Mouse (Mus musculus): Measurements from ENCODE around the gene Cdkn2d.
"Not testable (repeated sequence)": the region's sequence is repeated elsewhere in the genome, so short reads cannot be mapped to it uniquely, and the experiment has no call there.

The Cdkn2d gene

DNA sequence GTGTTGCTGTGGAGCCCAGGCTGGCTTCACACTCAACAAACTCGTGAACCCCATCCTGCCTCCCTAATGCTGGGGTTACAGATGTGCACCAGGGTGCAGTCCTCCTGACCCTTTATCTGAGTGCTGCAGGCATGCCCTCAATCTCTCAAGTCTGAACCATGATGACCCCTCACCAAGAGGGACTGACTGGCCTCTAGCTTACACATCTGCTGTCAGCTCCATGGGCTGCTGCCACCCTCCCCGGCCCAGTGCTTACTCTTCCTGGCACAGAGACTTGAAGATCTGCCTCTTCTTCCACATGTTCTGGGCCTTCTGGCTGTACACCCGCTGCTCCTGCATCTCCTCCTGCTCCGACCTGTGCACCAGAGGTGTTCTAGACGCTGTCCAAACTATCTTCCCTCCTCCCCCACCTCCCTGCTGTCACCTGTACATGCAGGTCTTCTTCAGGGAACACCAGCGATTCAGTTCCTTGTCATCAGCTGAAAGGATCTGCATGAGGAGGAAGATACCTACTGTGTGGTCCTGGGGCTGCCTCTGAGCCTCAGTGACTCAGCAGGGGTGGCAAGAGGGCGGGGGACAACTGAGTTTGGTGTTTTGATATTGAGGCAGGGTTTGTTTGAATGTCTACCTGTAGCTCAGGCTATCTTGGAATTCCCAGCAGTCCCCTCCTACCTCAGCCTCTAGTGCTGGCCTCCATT, 16.0 kb downstream of the Cdkn2d start:
- no peak for DNase-seq (ENCODE audit: low spot score)

- DNase-seq (ENCODE audit: low spot score) = no peak
Measured at GRCm38 (mm10) chr9:21274336-21274735, 16.9 kb downstream of the Cdkn2d start.

DNA sequence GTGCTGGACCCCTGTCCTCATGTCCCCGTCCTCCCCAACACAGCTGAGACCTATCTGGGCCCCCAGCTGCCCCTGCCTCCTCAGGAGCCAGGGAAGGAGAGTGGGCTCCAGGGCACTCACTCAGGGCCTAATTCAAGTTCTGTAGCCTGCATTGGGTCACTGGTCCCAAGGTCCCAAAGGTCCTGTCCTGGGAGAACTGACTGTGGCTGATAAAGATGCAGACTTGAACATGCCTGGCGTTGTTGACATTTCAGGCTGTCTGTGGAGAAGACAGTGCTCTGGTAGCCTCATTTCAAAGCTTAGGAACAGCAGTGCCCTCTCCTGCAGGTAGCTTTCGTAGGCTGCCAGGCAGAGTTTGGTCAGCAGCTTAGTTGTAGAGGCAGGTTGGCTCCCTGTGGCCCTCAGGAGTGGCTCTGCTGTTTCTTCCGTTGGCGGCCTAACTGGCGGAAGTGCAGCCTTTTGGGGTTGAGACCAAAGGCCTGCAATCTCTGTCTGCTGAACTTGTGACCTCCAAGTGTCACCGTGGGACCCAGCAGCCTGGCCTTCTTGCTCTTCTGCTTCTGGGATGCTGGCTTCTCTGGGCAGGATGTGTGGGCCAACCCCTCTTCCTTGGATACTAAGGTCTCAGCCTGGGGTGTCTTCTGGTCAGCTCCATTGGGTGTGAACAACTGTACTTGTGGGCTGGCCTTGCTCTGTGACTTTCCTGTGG, 17.5 kb downstream of the Cdkn2d start:
- no peak for DNase-seq (ENCODE audit: low spot score)

DNA sequence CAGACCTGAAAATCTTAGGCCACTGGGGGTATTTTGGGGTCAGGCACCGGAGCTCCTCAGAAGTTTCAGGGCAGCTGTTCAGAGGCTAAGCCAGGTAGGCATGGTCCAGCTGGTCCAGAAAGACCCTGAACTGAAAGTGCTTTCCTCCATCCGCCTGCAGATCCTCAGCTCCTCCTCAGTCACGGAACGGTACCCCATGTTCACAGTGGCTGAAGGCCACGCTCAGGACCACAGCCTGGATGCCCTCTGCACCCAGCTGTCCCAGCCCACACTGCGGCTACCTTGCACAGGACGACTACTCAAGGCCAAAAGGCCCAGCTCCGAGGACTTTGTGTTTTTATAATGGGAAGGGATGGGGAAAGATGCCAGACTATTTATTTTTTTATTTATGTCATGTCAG, 18.1 kb downstream of the Cdkn2d start:
- no peak for DNase-seq (ENCODE audit: low spot score)

- no peak for DNase-seq (ENCODE audit: low spot score)
Measured at GRCm38 (mm10) chr9:21272391-21272790, 18.8 kb downstream of the Cdkn2d start.

- DNase-seq (ENCODE audit: low spot score) = not testable (repeated sequence)
Measured at GRCm38 (mm10) chr9:21269590-21269989, 21.6 kb downstream of the Cdkn2d start.

GRCm38 (mm10) chr9:21268305-21268704, 22.9 kb downstream of the Cdkn2d start:
- DNase-seq (ENCODE audit: low spot score) = no peak

DNA sequence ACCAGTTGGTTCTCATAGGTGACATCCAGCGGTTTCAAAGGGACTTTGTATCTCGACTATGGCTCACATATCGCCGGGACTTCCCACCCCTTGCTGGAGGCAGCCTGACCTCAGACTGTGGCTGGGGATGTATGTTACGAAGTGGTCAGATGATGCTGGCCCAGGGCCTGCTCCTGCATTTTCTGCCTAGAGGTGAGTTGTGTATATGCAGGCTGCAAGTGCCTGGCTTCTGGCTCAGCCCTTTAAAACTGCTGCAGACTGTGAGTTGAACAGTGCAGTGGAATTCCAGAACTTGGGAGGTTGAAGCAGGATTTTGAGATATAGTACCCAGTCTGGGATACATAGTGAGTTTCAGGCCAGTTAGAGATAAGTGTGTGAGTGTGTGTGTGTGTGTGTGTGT, 24.3 kb downstream of the Cdkn2d start:
- DNase-seq (ENCODE audit: low spot score) = no peak

DNA sequence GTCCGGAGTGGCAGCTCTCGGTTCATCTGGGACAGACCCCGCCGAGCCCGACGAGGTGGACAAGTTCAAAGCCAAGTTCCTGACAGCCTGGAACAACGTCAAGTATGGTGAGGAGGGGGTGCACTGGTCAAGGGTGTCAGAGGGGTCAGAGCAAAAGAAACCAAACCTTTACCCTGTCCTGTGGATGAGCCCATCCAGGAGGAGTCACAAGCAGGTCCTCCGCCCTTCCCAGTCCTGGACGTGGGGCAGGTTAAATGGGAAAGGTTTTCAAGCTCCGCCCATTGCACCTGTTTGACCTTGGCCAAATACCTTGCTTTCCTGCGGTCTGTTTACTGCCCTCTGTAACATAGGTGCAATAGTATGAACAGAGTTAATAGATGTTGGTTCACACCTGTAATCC, 25.6 kb downstream of the Cdkn2d start:
- no peak for DNase-seq (ENCODE audit: low spot score)

GRCm38 (mm10) chr9:21265000-21265561, 26.1 kb downstream of the Cdkn2d start, which contains the start of gene Atg4d:
Atg4d (plus strand) TSS chr9:21265293.
- DNase-seq (ENCODE audit: low spot score) = peak; percentile 99

DNA sequence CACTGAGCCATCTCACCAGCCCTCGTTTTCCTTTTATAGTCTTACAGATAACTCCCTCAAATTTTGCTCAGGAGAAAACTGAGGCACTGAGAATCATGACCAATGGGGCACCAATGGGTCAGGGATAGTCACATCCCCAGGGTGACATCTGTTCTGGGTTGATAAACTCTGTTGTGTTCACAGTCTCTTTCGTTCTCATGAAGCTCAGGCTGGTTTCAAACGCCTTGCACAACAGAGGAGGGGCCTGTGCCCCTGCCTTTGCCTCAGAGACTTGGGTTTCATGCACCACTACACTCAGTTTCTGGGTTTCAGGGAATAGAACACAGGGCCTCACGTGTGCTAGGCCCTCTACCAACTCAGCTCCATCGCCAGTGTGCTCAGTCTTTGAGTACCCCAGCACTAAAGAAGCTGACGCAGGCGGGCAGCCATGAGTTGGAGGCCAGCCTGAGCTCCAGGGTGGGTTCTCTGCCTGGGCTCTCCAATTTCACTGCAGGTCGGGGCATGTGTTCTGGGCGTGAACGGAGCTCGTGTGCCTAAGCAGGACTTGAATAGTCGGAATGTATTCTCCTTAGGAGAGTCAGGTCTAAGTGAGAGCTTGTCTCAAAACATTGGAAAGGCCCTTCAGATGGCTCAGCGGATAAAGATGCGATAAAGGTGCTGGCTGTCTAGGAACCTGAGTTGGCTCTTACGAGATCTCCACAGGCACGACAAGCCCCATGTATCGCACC, 26.8 kb downstream of the Cdkn2d start:
- peak; percentile 92 for DNase-seq (ENCODE audit: low spot score)

DNA sequence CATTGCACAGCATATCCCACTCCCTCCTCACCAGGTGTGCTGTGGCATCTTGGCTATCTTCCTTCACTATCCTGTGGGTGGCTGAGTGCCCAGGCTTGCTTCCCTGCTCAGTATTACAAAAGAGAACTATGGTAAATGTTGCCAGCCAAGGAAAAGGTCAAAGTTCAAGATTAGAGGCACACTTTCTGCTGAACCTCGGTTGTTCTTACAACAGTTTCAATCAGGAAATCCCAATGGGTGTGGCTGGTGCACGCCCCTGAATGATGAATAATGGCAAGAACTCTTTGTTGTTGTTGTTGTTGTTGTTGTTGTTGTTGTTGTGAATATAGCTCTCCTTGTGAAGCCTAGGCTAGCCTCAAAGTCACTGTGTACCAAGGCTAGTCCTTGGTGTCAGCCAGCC, 29.4 kb downstream of the Cdkn2d start:
- no peak for DNase-seq (ENCODE audit: low spot score)

- DNase-seq (ENCODE audit: low spot score) = no peak
Measured at GRCm38 (mm10) chr9:21260491-21261040, 30.6 kb downstream of the Cdkn2d start.

DNA sequence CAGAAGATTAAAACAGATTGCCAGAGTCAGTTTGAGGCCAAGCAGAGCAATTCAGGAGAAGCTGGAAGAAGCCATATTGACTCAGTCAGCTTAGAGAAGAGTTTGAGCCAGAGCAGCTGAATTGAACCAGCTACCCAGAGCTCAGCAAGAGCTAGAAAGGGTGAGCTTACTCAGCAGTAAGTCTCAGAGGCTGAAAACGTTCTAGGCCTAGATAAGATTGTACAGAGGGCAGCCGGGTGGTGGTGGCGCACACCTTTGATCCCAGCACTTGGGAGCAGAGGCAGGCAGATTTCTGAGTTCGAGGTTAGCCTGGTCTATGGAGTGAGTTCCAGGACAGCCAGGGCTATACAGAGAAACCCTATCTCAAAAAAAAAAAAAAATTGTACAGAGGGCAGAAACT, 34.9 kb downstream of the Cdkn2d start:
- DNase-seq (ENCODE audit: low spot score) = not testable (repeated sequence)

- DNase-seq (ENCODE audit: low spot score) = no peak
Measured at GRCm38 (mm10) chr9:21254690-21255089, 36.5 kb downstream of the Cdkn2d start.

DNA sequence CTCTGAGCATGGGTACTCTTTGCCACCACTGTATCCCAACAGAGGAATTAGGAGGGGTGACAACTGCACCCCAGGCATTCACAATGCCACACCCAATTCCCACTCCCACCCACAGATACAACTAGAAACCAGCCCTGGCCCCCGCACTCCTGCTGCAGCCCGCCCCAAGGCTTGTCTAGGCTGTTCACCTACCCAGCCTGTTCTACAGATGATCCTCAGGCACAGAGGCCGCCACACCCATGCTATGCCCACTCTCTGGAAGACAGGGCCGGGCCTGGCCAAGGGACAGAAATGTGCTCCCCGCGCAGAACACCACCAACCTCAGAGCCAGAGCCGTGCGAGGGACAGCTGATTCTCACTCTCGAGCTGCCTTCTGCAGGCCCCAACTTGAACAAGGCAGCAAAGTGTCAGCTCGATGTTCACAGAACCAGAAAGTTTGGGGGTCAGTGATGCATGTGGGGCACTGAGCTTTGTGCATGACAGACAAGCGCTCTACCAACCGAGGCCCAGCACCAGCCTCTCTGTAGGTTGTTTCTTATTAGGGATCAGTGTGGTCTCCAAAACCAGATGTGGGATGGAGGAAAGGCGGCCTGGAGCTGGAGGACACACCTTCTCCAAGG, 40.0 kb downstream of the Cdkn2d start:
- DNase-seq (ENCODE audit: low spot score) = no peak

GRCm38 (mm10) chr9:21250509-21250908, 40.7 kb downstream of the Cdkn2d start:
- DNase-seq (ENCODE audit: low spot score) = no peak

- DNase-seq (ENCODE audit: low spot score) = no peak
Measured at GRCm38 (mm10) chr9:21249629-21250508, 41.3 kb downstream of the Cdkn2d start.

- DNase-seq (ENCODE audit: low spot score) = no peak
Measured at GRCm38 (mm10) chr9:21248326-21248725, 42.9 kb downstream of the Cdkn2d start, which contains the start of gene S1pr5. S1pr5 (minus strand) TSS chr9:21248443.

DNA sequence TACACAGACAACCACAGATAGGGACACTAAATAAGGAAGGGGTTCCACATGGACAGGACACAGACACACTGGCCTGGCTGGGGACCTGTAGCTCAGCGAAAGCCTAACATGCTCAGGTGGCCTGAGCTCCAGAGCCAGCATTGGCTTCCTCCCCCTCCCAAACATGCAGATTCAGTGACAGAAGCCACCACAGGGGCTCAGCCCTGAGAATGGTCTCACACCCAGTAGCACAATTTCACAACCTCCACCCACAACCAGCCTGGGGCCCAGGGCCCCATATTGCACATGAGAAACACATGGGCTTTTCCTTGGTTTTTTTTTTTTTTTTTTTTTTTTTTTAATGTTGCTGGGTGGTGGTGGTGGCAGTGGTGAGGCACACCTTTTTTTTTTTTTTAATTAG, 44.9 kb downstream of the Cdkn2d start:
- DNase-seq (ENCODE audit: low spot score) = no peak

DNA sequence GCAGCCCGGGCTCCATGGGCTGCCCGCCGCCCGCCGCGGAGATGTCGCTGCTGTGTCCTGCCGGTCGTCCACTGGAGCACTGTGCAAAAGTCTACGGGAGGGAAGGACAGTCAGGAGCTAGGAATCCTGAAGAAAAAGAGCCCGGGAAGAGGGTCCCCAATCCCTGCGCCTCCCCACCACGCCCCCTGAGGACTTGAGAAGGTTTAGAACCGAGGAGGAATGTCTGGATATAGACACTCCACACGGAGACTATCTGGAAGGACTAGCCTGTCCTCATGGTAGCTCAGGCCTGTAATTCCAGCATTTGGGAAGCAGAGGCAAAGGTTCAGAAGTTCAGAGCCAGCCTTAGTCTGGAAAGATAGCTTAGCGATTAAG, 46.1 kb downstream of the Cdkn2d start:
- DNase-seq (ENCODE audit: low spot score) = no peak
